Mouse (Mus musculus) heart, postnatal 0 days (tissue): ENCODE results near the gene Tgfbr3l. TPM values are rescaled to one million over a fixed set of nuclear protein-coding genes. Genes with fewer than 3 reads are reported as not detected.

Source experiments
- ATAC-seq: fragments of 200-750 bp; cut with Nextera tagmentation; 2 replicates; pipeline ENCODE4 v1.8.0; 2017; ENCODE audit warnings: low read depth, moderate number of reproducible peaks, moderate library complexity; ENCODE audit not compliant: insufficient read depth
- DNase-seq: peaks from one replicate; pipeline ENCODE4 v3.0.0-alpha.2; 2016; ENCODE audit warnings: low spot score
- H3K27ac ChIP-seq: fragments of 300-500 bp; sonication (generic); 2 replicates; pipeline ENCODE4 v1.5.1; 2014; ENCODE audit warnings: low read depth, mild to moderate bottlenecking
- H3K27me3 ChIP-seq: fragments of 300-500 bp; sonication (generic); 2 replicates; pipeline ENCODE4 v1.6.1; 2014; ENCODE audit warnings: low read length, mixed read lengths; ENCODE audit not compliant: control insufficient read depth, insufficient read depth
- H3K36me3 ChIP-seq: fragments of 300-500 bp; sonication (generic); replicated peaks from 2 replicates; pipeline ENCODE4 v1.6.1; 2014; ENCODE audit warnings: low read length, mixed read lengths; ENCODE audit not compliant: control insufficient read depth, insufficient read depth
- H3K4me1 ChIP-seq: fragments of 300-500 bp; sonication (generic); 2 replicates; pipeline ENCODE4 v1.6.1; 2014; ENCODE audit warnings: antibody characterized with exemption; ENCODE audit not compliant: control insufficient read depth, insufficient read depth
- H3K4me2 ChIP-seq: fragments of 300-500 bp; sonication (generic); 2 replicates; pipeline ENCODE4 v1.6.1; 2014; ENCODE audit warnings: low read depth, mild to moderate bottlenecking, low read length, moderate library complexity
- H3K4me3 ChIP-seq: fragments of 300-500 bp; sonication (generic); 2 replicates; pipeline ENCODE4 v1.5.1; 2014; ENCODE audit warnings: low read depth, low read length
- H3K9ac ChIP-seq: fragments of 300-500 bp; sonication (generic); replicated peaks from 2 replicates; pipeline ENCODE4 v1.6.1; 2014; ENCODE audit warnings: low read depth, low read length, mixed read lengths
- H3K9me3 ChIP-seq: fragments of 300-500 bp; sonication (generic); replicated peaks from 2 replicates; pipeline ENCODE4 v1.6.1; 2016; ENCODE audit warnings: low read length; ENCODE audit not compliant: control insufficient read depth
- CTCF ChIP-seq: IDR thresholded peaks from 2 replicates; pipeline ENCODE4 v1.5.1; 2016; ENCODE audit warnings: antibody characterized with exemption, control low read depth, low read depth
- EP300 ChIP-seq: IDR thresholded peaks from 2 replicates; pipeline ENCODE4 v1.6.1; 2016; ENCODE audit warnings: antibody characterized with exemption, low read depth
- WGBS: fragments of 180-500 bp; shearing (Covaris S2); extraction: QIAGEN DNeasy Blood & Tissue Kit; methylation state at CpG from one replicate; pipeline ENCODE4 v1.1.7; 2014; 5-methylcytosine and 5-hydroxymethylcytosine counted together
- polyA plus RNA-seq: library from polyadenylated mRNA; unstranded; fragments of >200 nt; fragmentation: Nextera tagmentation; extraction: Ambion mirVana; gene quantifications from 2 replicates; pipeline ENCODE4 v1.2.1, GENCODE M21; 2015
- total RNA-seq: library from RNA; depleted of rRNA; stranded (reverse); fragments of >200 nt; gene quantifications from 2 replicates; pipeline ENCODE4 v1.2.3, GENCODE M21; 2014; ENCODE audit warnings: low replicate concordance

Gene Tgfbr3l
- total and polyA plus RNA-seq, 2 experiments from 2014 or later = 2.7 to 3.9 TPM

- Histone ChIP-seq H3K4me3 (no peak overlapping the region), H3K4me1 (peaks cover 18% of the 10 kb centered on the region; the same call in 1 of the 2 replicates), H3K9ac (no peak overlapping the region), H3K4me2 (no peak overlapping the region), H3K27ac (no peak overlapping the region), H3K9me3 (no peaks in the 10 kb centered on the region), H3K27me3 (peaks cover 37% of the 10 kb centered on the region), H3K36me3 (no peaks in the 10 kb centered on the region)
- WGBS = 75% methylated on average over 6 of the region's 6 CpGs
- DNase-seq (no peak), ATAC-seq (no peak)
- TF ChIP-seq CTCF (no peak), EP300 (no peak)
These were observed 36.9 kb upstream of the Tgfbr3l start for GRCm38 (mm10) chr8:4211097-4211496.

- Histone ChIP-seq H3K9me3 (no peaks in the 10 kb centered on the region), H3K4me1 (peaks cover 22% of the 10 kb centered on the region), H3K36me3 (no peaks in the 10 kb centered on the region), H3K27me3 (peaks cover 51% of the 10 kb centered on the region), H3K4me2 (peak overlapping the region; percentile 57), H3K27ac (no peak overlapping the region), H3K9ac (no peak overlapping the region), H3K4me3 (peak overlapping the region; percentile 41)
- TF ChIP-seq EP300 = no peak
- TF ChIP-seq CTCF = no peak
- ATAC-seq = peak; percentile 8; the same call in 1 of the 2 replicates
- 2% methylated on average over 25 of the region's 25 CpGs for WGBS
- DNase-seq = no peak
These were observed 35.2 kb upstream of the Tgfbr3l start for GRCm38 (mm10) chr8:4212809-4213209.

- Histone ChIP-seq H3K9ac (no peak overlapping the region), H3K27me3 (peaks cover 57% of the 10 kb centered on the region), H3K36me3 (no peaks in the 10 kb centered on the region), H3K4me2 (peak overlapping the region; percentile 57), H3K4me3 (peak overlapping the region; percentile 41), H3K4me1 (peaks cover 22% of the 10 kb centered on the region), H3K9me3 (no peaks in the 10 kb centered on the region), H3K27ac (no peak overlapping the region)
- no peak for TF ChIP-seq EP300
- TF ChIP-seq CTCF = no peak
- ATAC-seq = peak; percentile 18
- no peak for DNase-seq
- 8% methylated on average over 18 of the region's 18 CpGs for WGBS
These were observed 34.6 kb upstream of the Tgfbr3l start for GRCm38 (mm10) chr8:4213210-4214005.

- H3K9me3 ChIP-seq = no peaks in the 10 kb centered on the region
- peaks cover 22% of the 10 kb centered on the region for H3K4me1 ChIP-seq
- TF ChIP-seq CTCF (no peak), EP300 (no peak)
- no peak for DNase-seq
- H3K36me3 ChIP-seq = no peaks in the 10 kb centered on the region
- H3K4me2 ChIP-seq = peak overlapping the region; percentile 57
- WGBS = 9% methylated on average over 33 of the region's 33 CpGs
- peak overlapping the region; percentile 41 for H3K4me3 ChIP-seq
- H3K27ac ChIP-seq = no peak overlapping the region
- peak; percentile 31; the same call in 1 of the 2 replicates for ATAC-seq
- no peak overlapping the region for H3K9ac ChIP-seq
- H3K27me3 ChIP-seq = peaks cover 57% of the 10 kb centered on the region
These were observed 33.7 kb upstream of the Tgfbr3l start for GRCm38 (mm10) chr8:4214006-4214980.

- Histone ChIP-seq H3K9ac (no peak overlapping the region), H3K36me3 (no peaks in the 10 kb centered on the region), H3K9me3 (no peaks in the 10 kb centered on the region), H3K27me3 (peaks cover 57% of the 10 kb centered on the region), H3K27ac (no peak overlapping the region), H3K4me3 (peak overlapping the region; percentile 53), H3K4me1 (peaks cover 22% of the 10 kb centered on the region), H3K4me2 (peak overlapping the region; percentile 75; the same call in 1 of the 2 replicates)
- 15% methylated on average over 18 of the region's 18 CpGs for WGBS
- no peak for TF ChIP-seq EP300
- TF ChIP-seq CTCF = no peak
- DNase-seq = no peak
- ATAC-seq = no peak
These were observed 31.7 kb upstream of the Tgfbr3l start for GRCm38 (mm10) chr8:4216296-4216695.
